Mouse (Mus musculus) stomach, postnatal 0 days (tissue): ENCODE measurements at regions not wholly inside any gene's neighbourhood (a gene's known extent, or its start where the extent isn't known, plus 50 kb on each side); places are given as distances from the start of the nearest gene placed in this dataset.

Experiments
- ATAC-seq: fragments of 200-750 bp; cut with Nextera tagmentation; 2 replicates; pipeline ENCODE4 v1.8.0; 2017; ENCODE audit not compliant: low FRiP score, low TSS enrichment
- DNase-seq: peaks from one replicate; pipeline ENCODE4 v3.0.0-alpha.2; 2016; ENCODE audit warnings: low spot score
- H3K27ac ChIP-seq: fragments of 300-500 bp; sonication (generic); replicated peaks from 2 replicates; pipeline ENCODE4 v1.5.1; 2014; ENCODE audit warnings: mild to moderate bottlenecking, control low read depth
- H3K27me3 ChIP-seq: fragments of 300-500 bp; sonication (generic); 2 replicates; pipeline ENCODE4 v1.6.1; 2014; ENCODE audit warnings: low read length; ENCODE audit not compliant: control insufficient read depth, insufficient read depth
- H3K36me3 ChIP-seq: fragments of 300-500 bp; sonication (generic); 2 replicates; pipeline ENCODE4 v1.6.1; 2014; ENCODE audit warnings: low read length, mixed read lengths; ENCODE audit not compliant: control insufficient read depth, insufficient read depth
- H3K4me1 ChIP-seq: fragments of 300-500 bp; sonication (generic); replicated peaks from 2 replicates; pipeline ENCODE4 v1.6.1; 2014; ENCODE audit warnings: antibody characterized with exemption; ENCODE audit not compliant: control insufficient read depth, insufficient read depth
- H3K4me2 ChIP-seq: fragments of 300-500 bp; sonication (generic); replicated peaks from 2 replicates; pipeline ENCODE4 v1.6.1; 2014; ENCODE audit warnings: low read depth, mild to moderate bottlenecking, control low read depth, moderate library complexity
- H3K4me3 ChIP-seq: fragments of 300-500 bp; sonication (generic); 2 replicates; pipeline ENCODE4 v1.5.1; 2014; ENCODE audit warnings: low read depth, low read length, control low read depth
- H3K9ac ChIP-seq: fragments of 300-500 bp; sonication (generic); 2 replicates; pipeline ENCODE4 v1.6.1; 2014; ENCODE audit warnings: mild to moderate bottlenecking, low read length, control low read depth, mixed read lengths
- H3K9me3 ChIP-seq: fragments of 300-500 bp; sonication (generic); 2 replicates; pipeline ENCODE4 v1.6.1; 2016; ENCODE audit warnings: low read length; ENCODE audit not compliant: control insufficient read depth
- CTCF ChIP-seq: IDR thresholded peaks from 2 replicates; pipeline ENCODE4 v1.5.1; 2016; ENCODE audit warnings: antibody characterized with exemption, low read depth, mild to moderate bottlenecking, moderate library complexity
- EP300 ChIP-seq: optimal IDR thresholded peaks from 2 replicates; pipeline ENCODE3; 2016; ENCODE audit warnings: antibody characterized with exemption
- WGBS: fragments of 180-500 bp; shearing (Covaris S2); extraction: QIAGEN DNeasy Blood & Tissue Kit; methylation state at CpG from one replicate; pipeline ENCODE4 v1.1.7; 2014; 5-methylcytosine and 5-hydroxymethylcytosine counted together

DNA sequence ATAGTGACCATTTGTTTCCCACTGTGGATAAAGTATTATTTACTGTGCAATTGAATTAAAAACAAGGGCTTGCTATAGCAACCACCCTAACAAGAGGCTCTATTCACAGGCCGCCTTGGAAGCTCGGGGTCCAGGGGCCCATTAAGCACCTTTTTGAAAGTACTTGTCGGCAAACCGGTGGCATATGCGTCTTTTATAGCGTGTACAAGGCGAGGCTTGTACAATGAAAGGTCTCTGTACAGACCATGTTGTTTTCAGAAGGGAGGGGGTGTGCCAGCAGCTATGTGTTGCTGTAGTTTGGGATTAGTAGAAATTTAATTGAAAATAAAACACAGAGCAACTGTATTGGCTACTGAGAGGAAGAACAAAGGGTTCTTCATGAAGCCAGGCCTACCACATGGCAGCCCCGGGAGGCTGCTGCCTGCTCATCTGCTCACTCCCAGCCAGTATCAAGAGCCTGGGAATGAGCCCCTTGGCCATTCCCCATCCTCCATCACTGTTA, 324.9 kb downstream of the Icos start:
- Histone ChIP-seq H3K9me3 (no peaks in the 10 kb centered on the region), H3K4me1 (no peaks in the 10 kb centered on the region), H3K9ac (no peak overlapping the region), H3K4me3 (no peak overlapping the region), H3K36me3 (no peaks in the 10 kb centered on the region), H3K4me2 (no peak overlapping the region), H3K27ac (no peak overlapping the region), H3K27me3 (no peaks in the 10 kb centered on the region)
- TF ChIP-seq EP300, result no peak
- no peak for TF ChIP-seq CTCF
- 71% methylated on average over 8 of the region's 8 CpGs for WGBS
- DNase-seq (no peak), ATAC-seq (no peak)

DNA sequence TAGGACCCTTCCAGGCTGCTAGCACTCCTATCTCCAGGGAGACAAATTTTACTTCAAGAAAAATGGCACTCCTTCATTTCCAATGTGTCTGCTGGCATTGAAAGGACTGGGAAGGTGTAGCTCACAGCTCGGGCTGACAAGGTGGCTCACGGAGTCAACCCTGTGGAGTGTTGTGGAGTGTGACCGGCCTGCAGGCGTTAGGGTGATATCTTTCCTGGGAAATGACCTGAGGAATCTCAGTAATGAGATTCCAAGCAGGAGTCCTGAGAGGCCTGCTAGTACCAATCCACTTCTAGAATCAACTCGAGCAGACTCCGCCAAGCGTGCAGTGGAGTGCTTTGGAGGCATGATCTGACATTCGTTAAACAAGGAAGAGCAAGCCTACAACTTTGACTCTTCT, 328.6 kb downstream of the Icos start:
- Histone ChIP-seq H3K36me3 (no peaks in the 10 kb centered on the region), H3K27ac (no peak overlapping the region), H3K4me1 (no peaks in the 10 kb centered on the region), H3K4me3 (no peak overlapping the region), H3K27me3 (no peaks in the 10 kb centered on the region), H3K9ac (no peak overlapping the region), H3K4me2 (no peak overlapping the region), H3K9me3 (no peaks in the 10 kb centered on the region)
- WGBS, result 93% methylated on average over 8 of the region's 8 CpGs
- no peak for TF ChIP-seq EP300
- TF ChIP-seq CTCF, result no peak
- DNase-seq, result no peak
- no peak for ATAC-seq

GRCm38 (mm10) chr1:61309563-61309962, 329.1 kb upstream of the Pard3b start:
- Histone ChIP-seq H3K36me3 (no peaks in the 10 kb centered on the region), H3K4me3 (no peak overlapping the region), H3K9ac (no peak overlapping the region), H3K27me3 (no peaks in the 10 kb centered on the region), H3K27ac (no peak overlapping the region), H3K9me3 (no peaks in the 10 kb centered on the region), H3K4me2 (no peak overlapping the region), H3K4me1 (no peaks in the 10 kb centered on the region)
- 81% methylated on average over 1 of the region's 1 CpGs for WGBS
- ATAC-seq, result no peak
- TF ChIP-seq EP300 (no peak), CTCF (no peak)
- DNase-seq, result no peak

GRCm38 (mm10) chr1:61310063-61310760, 328.4 kb upstream of the Pard3b start:
- Histone ChIP-seq H3K27ac (no peak overlapping the region), H3K4me3 (no peak overlapping the region), H3K4me1 (no peaks in the 10 kb centered on the region), H3K27me3 (no peaks in the 10 kb centered on the region), H3K36me3 (no peaks in the 10 kb centered on the region), H3K4me2 (no peak overlapping the region), H3K9ac (no peak overlapping the region), H3K9me3 (no peaks in the 10 kb centered on the region)
- WGBS, result 79% methylated on average over 3 of the region's 3 CpGs
- TF ChIP-seq EP300 (no peak), CTCF (no peak)
- no peak for DNase-seq
- no peak for ATAC-seq

GRCm38 (mm10) chr1:61310761-61311090, 327.9 kb upstream of the Pard3b start:
- no peak for DNase-seq
- TF ChIP-seq CTCF (no peak), EP300 (no peak)
- Histone ChIP-seq H3K27ac (no peak overlapping the region), H3K9ac (no peak overlapping the region), H3K4me3 (no peak overlapping the region), H3K36me3 (no peaks in the 10 kb centered on the region), H3K4me1 (no peaks in the 10 kb centered on the region), H3K27me3 (no peaks in the 10 kb centered on the region), H3K4me2 (no peak overlapping the region), H3K9me3 (no peaks in the 10 kb centered on the region)
- no peak for ATAC-seq
- WGBS, result 57% methylated on average over 2 of the region's 2 CpGs

GRCm38 (mm10) chr1:61313196-61313595, 325.4 kb upstream of the Pard3b start:
- H3K27me3 ChIP-seq, result no peaks in the 10 kb centered on the region
- no peak overlapping the region for H3K9ac ChIP-seq
- ATAC-seq (no peak), DNase-seq (no peak)
- H3K27ac ChIP-seq, result no peak overlapping the region
- H3K4me2 ChIP-seq, result no peak overlapping the region
- TF ChIP-seq EP300 (no peak), CTCF (no peak)
- H3K9me3 ChIP-seq, result no peaks in the 10 kb centered on the region
- H3K4me1 ChIP-seq, result no peaks in the 10 kb centered on the region
- H3K36me3 ChIP-seq, result no peaks in the 10 kb centered on the region
- H3K4me3 ChIP-seq, result no peak overlapping the region
- 89% methylated on average over 4 of the region's 4 CpGs for WGBS
